Mouse (Mus musculus): ENCODE measurements around the gene Rapgef4.

DNA sequence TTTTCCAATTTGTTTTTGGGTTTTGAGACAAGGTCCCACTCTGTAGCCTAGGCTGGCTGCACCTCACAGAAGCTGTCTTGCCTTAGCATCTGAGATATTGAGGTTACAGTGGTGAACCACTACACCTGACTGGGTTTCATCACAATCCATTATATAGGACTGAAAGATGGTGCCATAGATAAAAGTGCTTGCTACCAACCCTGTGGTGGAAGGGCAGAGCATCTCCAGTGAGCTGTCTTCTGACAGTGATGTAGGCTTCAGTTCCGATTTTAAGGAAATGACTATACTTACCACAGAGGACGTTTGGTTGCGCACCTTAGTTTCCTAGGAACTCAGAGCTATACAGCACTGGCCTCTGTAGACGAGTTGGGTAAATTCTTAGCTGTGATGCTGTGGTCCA, 301.7 kb downstream of the Rapgef4 start:
- no peak for TF ChIP-seq CTCF (IDR thresholded peaks at IDR 0.05; ENCODE audit: low read depth, low read length)
- TF ChIP-seq GATA1 (IDR thresholded peaks at IDR 0.05; ENCODE audit: borderline replicate concordance, low read length): no peak
- no peak for TF ChIP-seq TAL1 (conservative IDR thresholded peaks at IDR 0.05; ENCODE audit: low read depth, low read length)
- TF ChIP-seq POLR2AphosphoS5 (IDR thresholded peaks at IDR 0.05; ENCODE audit: insufficient replicate concordance, low read depth, low read length): no peak
